Comparison of ENCODE assay signal across 9 mouse cellular contexts in genomic region chr4:155602753-155603152, GRCm38 (mm10). TPM values are rescaled to one million over a fixed set of nuclear protein-coding genes. Genes with fewer than 3 reads are reported as not detected.
DNase-seq lines count a peak whose midpoint lies in the region; ATAC-seq and TF ChIP-seq lines count a peak whose summit lies in the region.
"Had no signal": no experiment of that assay in that cellular context is flagged by ENCODE, and none has a peak within 500 bp of the region (broad histone marks: within the 10 kb centered on the region; RNA-seq: fewer than 3 reads in every experiment).

No protein-coding gene starts in this region.

- WGBS in embryonic facial prominence, embryonic 10.5 days = 95% methylated on average over 1 of the region's 1 CpGs
- WGBS in hindbrain, postnatal 0 days = 89% methylated on average over 1 of the region's 1 CpGs
- WGBS in midbrain, embryonic 14.5 days = 97% methylated on average over 1 of the region's 1 CpGs

- H3K4me3 ChIP-seq in layer of hippocampus, adult 2 months = peak overlapping the region; percentile 82
- peak overlapping the region; percentile 100 for H3K4me3 ChIP-seq in embryonic facial prominence, embryonic 10.5 days
- H3K4me3 ChIP-seq in hindbrain, postnatal 0 days (ENCODE audit: low read length) = peak overlapping the region; percentile 96; the same call in 1 of the 2 replicates
- peak overlapping the region; percentile 96 for H3K4me3 ChIP-seq in midbrain, embryonic 14.5 days (replicated peaks; ENCODE audit: low read depth, low read length)

- DNase-seq in layer of hippocampus, adult 2 months (ENCODE audit: low spot score in 2 of 2) = no peak
- no peak for DNase-seq in layer of hippocampus, adult 18-20 months (ENCODE audit: low spot score in 2 of 2)
- DNase-seq in embryonic facial prominence, embryonic 10.5 days (ENCODE audit: low spot score) = no peak
- DNase-seq in hindbrain, postnatal 0 days (ENCODE audit: low spot score) = no peak
- no peak for DNase-seq in midbrain, embryonic 14.5 days
- DNase-seq in cerebellum, postnatal 25 days = no peak
- DNase-seq in T-cell, adult 2 months (ENCODE audit: low spot score) = no peak

- H3K36me3 ChIP-seq in embryonic facial prominence, embryonic 10.5 days (replicated peaks) = peaks cover 52% of the 10 kb centered on the region
- H3K36me3 ChIP-seq in hindbrain, postnatal 0 days (ENCODE audit: insufficient read depth, low read length) = no peaks in the 10 kb centered on the region
- H3K36me3 ChIP-seq in midbrain, embryonic 14.5 days (ENCODE audit: control insufficient read depth, insufficient read depth, low read length) = peaks cover 19% of the 10 kb centered on the region

- no peaks in the 10 kb centered on the region for H3K27me3 ChIP-seq in embryonic facial prominence, embryonic 10.5 days (replicated peaks; ENCODE audit: low read depth, poor library complexity, severe bottlenecking)
- no peaks in the 10 kb centered on the region for H3K27me3 ChIP-seq in hindbrain, postnatal 0 days (ENCODE audit: insufficient read depth, low read length)
- no peaks in the 10 kb centered on the region for H3K27me3 ChIP-seq in midbrain, embryonic 14.5 days (ENCODE audit: control insufficient read depth, insufficient read depth, low read length)

- TF ChIP-seq CTCF in layer of hippocampus, adult 2 months (conservative IDR thresholded peaks at IDR 0.05) = no peak
- no peak for TF ChIP-seq CTCF in hindbrain, postnatal 0 days (IDR thresholded peaks at IDR 0.05; ENCODE audit: low read depth)

- peak overlapping the region; percentile 92 for H3K4me2 ChIP-seq in hindbrain, postnatal 0 days (ENCODE audit: low read depth, low read length)
- peak overlapping the region; percentile 88 for H3K4me2 ChIP-seq in midbrain, embryonic 14.5 days (ENCODE audit: low read length)

- H3K9me3 ChIP-seq in embryonic facial prominence, embryonic 10.5 days = no peaks in the 10 kb centered on the region
- H3K9me3 ChIP-seq in hindbrain, postnatal 0 days (ENCODE audit: low read length) = no peaks in the 10 kb centered on the region
- no peaks in the 10 kb centered on the region for H3K9me3 ChIP-seq in midbrain, embryonic 14.5 days (ENCODE audit: control insufficient read depth, low read length)

- H3K27ac ChIP-seq in layer of hippocampus, adult 2 months = no peak overlapping the region
- H3K27ac ChIP-seq in embryonic facial prominence, embryonic 10.5 days (replicated peaks) = no peak overlapping the region
- H3K27ac ChIP-seq in hindbrain, postnatal 0 days = no peak overlapping the region
- no peak overlapping the region for H3K27ac ChIP-seq in midbrain, embryonic 14.5 days (replicated peaks; ENCODE audit: low read depth, low read length)
- H3K27ac ChIP-seq: macrophage had no signal

- H3K4me1 ChIP-seq in embryonic facial prominence, embryonic 10.5 days = peaks cover 24% of the 10 kb centered on the region
- H3K4me1 ChIP-seq in hindbrain, postnatal 0 days (ENCODE audit: insufficient read depth, low read length) = 0 out of 2 replicates have a peak, but pooled peaks cover 4% of the 10 kb centered on the region
- H3K4me1 ChIP-seq in midbrain, embryonic 14.5 days (ENCODE audit: control insufficient read depth, insufficient read depth, low read length) = 0 out of 2 replicates have a peak, but pooled peaks cover 11% of the 10 kb centered on the region

- H3K9ac ChIP-seq in hindbrain, postnatal 0 days (replicated peaks; ENCODE audit: low read length) = peak overlapping the region; percentile 96; the same call in 1 of the 2 replicates
- H3K9ac ChIP-seq in midbrain, embryonic 14.5 days (replicated peaks; ENCODE audit: low read length) = peak overlapping the region; percentile 94; the same call in 1 of the 2 replicates

- ATAC-seq in hindbrain, postnatal 0 days = no peak
- no peak for ATAC-seq in midbrain, embryonic 14.5 days (ENCODE audit: low FRiP score, low TSS enrichment)
- no peak for ATAC-seq in inflammation-experienced regulatory T-cells, adult 6 months

RNA-seq across cellular contexts. Expression of gene Slc35e2, which starts 1.5 kb away (rescaled TPM):
- total RNA-seq in layer of hippocampus, adult 2 months (2021) = 10 to 100 TPM; 39.7 to 40.3 TPM
- total RNA-seq in layer of hippocampus, adult 18-20 months (2021) = 10 to 100 TPM; 39.3 to 42.3 TPM
- polyA plus RNA-seq in embryonic facial prominence, embryonic 10.5 days (2016; fragmentation: Nextera tagmentation; extraction: Ambion mirVana) = 13.5 and 13.7 TPM in 2 replicates
- total RNA-seq in hindbrain, postnatal 0 days (2014; rRNA removed) = 72.0 and 77.2 TPM in 2 replicates
- polyA plus RNA-seq in hindbrain, postnatal 0 days (2015; fragmentation: Nextera tagmentation; extraction: Ambion mirVana) = 11.1 and 13.2 TPM in 2 replicates
- polyA plus RNA-seq in midbrain, embryonic 14.5 days (2014; fragmentation: Nextera tagmentation; extraction: Ambion mirVana) = 15.6 and 19.9 TPM in 2 replicates
- polyA plus RNA-seq in inflammation-experienced regulatory T-cells, adult 6 months (2017; shearing (Covaris generic)) = 1 to 10 TPM; 7.9 to 9.1 (median 8.5) TPM

RNA-seq across cellular contexts. Expression of gene Cdk11b, which starts 21.9 kb away (rescaled TPM):
- 10 to 100 TPM; 43.6 to 48.8 TPM for total RNA-seq in layer of hippocampus, adult 2 months (2021)
- total RNA-seq in layer of hippocampus, adult 18-20 months (2021) = 10 to 100 TPM; 45.3 to 47.0 TPM
- 77.7 and 79.9 TPM in 2 replicates for polyA plus RNA-seq in embryonic facial prominence, embryonic 10.5 days (2016; fragmentation: Nextera tagmentation; extraction: Ambion mirVana)
- total RNA-seq in hindbrain, postnatal 0 days (2014; rRNA removed) = 16.5 and 21.4 TPM in 2 replicates
- 65.5 and 74.3 TPM in 2 replicates for polyA plus RNA-seq in hindbrain, postnatal 0 days (2015; fragmentation: Nextera tagmentation; extraction: Ambion mirVana)
- polyA plus RNA-seq in midbrain, embryonic 14.5 days (2014; fragmentation: Nextera tagmentation; extraction: Ambion mirVana) = 49.4 and 49.9 TPM in 2 replicates
- 100 to 1,000 TPM in 2 of 3 experiments, 10 to 100 TPM in 1; 75.2 to 139 (median 116) TPM for polyA plus RNA-seq in inflammation-experienced regulatory T-cells, adult 6 months (2017; shearing (Covaris generic))

RNA-seq across cellular contexts. Expression of gene Nadk, which starts 40.6 kb away (rescaled TPM):
- 10 to 100 TPM; 61.2 to 63.5 TPM for total RNA-seq in layer of hippocampus, adult 2 months (2021)
- 10 to 100 TPM; 65.4 to 69.2 TPM for total RNA-seq in layer of hippocampus, adult 18-20 months (2021)
- polyA plus RNA-seq in embryonic facial prominence, embryonic 10.5 days (2016; fragmentation: Nextera tagmentation; extraction: Ambion mirVana) = 108 and 109 TPM in 2 replicates
- total RNA-seq in hindbrain, postnatal 0 days (2014; rRNA removed) = 98.6 and 108 TPM in 2 replicates
- polyA plus RNA-seq in hindbrain, postnatal 0 days (2015; fragmentation: Nextera tagmentation; extraction: Ambion mirVana) = 57.5 and 59.6 TPM in 2 replicates
- polyA plus RNA-seq in midbrain, embryonic 14.5 days (2014; fragmentation: Nextera tagmentation; extraction: Ambion mirVana) = 70.4 and 95.1 TPM in 2 replicates
- polyA plus RNA-seq in inflammation-experienced regulatory T-cells, adult 6 months (2017; shearing (Covaris generic)) = 10 to 100 TPM; 50.9 to 55.9 (median 53.2) TPM

RNA-seq across cellular contexts. Expression of gene Gm10563, which starts 42.5 kb away (rescaled TPM):
- total RNA-seq in layer of hippocampus, adult 2 months (2021) = not detected
- total RNA-seq in layer of hippocampus, adult 18-20 months (2021) = not detected
- polyA plus RNA-seq in embryonic facial prominence, embryonic 10.5 days (2016; fragmentation: Nextera tagmentation; extraction: Ambion mirVana) = not detected in 2 replicates
- total RNA-seq in hindbrain, postnatal 0 days (2014; rRNA removed) = not detected in 2 replicates
- polyA plus RNA-seq in hindbrain, postnatal 0 days (2015; fragmentation: Nextera tagmentation; extraction: Ambion mirVana) = not detected in 2 replicates
- polyA plus RNA-seq in midbrain, embryonic 14.5 days (2014; fragmentation: Nextera tagmentation; extraction: Ambion mirVana) = not detected in 2 replicates
- 1 to 10 TPM in 1 of 3 experiments, not detected in 2; 1.7 TPM for polyA plus RNA-seq in inflammation-experienced regulatory T-cells, adult 6 months (2017; shearing (Covaris generic))
- polyA plus RNA-seq: macrophage had no signal

RNA-seq across cellular contexts. Expression of gene Mmp23, which starts 50.4 kb away (rescaled TPM):
- 1 to 10 TPM; 2.7 to 3.4 TPM for total RNA-seq in layer of hippocampus, adult 2 months (2021)
- total RNA-seq in layer of hippocampus, adult 18-20 months (2021) = 1 to 10 TPM; 2.8 to 4.2 TPM
- 5.8 and 7.4 TPM in 2 replicates for polyA plus RNA-seq in embryonic facial prominence, embryonic 10.5 days (2016; fragmentation: Nextera tagmentation; extraction: Ambion mirVana)
- total RNA-seq in hindbrain, postnatal 0 days (2014; rRNA removed) = 6.1 and 13.5 TPM in 2 replicates
- polyA plus RNA-seq in hindbrain, postnatal 0 days (2015; fragmentation: Nextera tagmentation; extraction: Ambion mirVana) = 4.2 and 5.7 TPM in 2 replicates
- 2.5 and 3.9 TPM in 2 replicates for polyA plus RNA-seq in midbrain, embryonic 14.5 days (2014; fragmentation: Nextera tagmentation; extraction: Ambion mirVana)
- not detected for polyA plus RNA-seq in inflammation-experienced regulatory T-cells, adult 6 months (2017; shearing (Covaris generic))
- polyA plus RNA-seq: macrophage had no signal
